Comparison of ENCODE assay signal across 8 mouse cellular contexts in genomic region chr12:71778137-71778536, GRCm38 (mm10). TPM values are rescaled to one million over a fixed set of nuclear protein-coding genes. Genes with fewer than 3 reads are reported as not detected.
DNase-seq lines count a peak whose midpoint lies in the region; ATAC-seq and TF ChIP-seq lines count a peak whose summit lies in the region.

No protein-coding gene starts in this region.

- H3K36me3 ChIP-seq in kidney, postnatal 0 days (ENCODE audit: insufficient read depth, low read length): no peaks in the 10 kb centered on the region
- no peaks in the 10 kb centered on the region for H3K36me3 ChIP-seq in forebrain, embryonic 16.5 days (ENCODE audit: control insufficient read depth, insufficient read depth)
- no peaks in the 10 kb centered on the region for H3K36me3 ChIP-seq in hindbrain, embryonic 16.5 days (ENCODE audit: control insufficient read depth, insufficient read depth, low read length)
- no peaks in the 10 kb centered on the region for H3K36me3 ChIP-seq in limb, embryonic 15.5 days

- H3K4me1 ChIP-seq in kidney, postnatal 0 days (replicated peaks; ENCODE audit: insufficient read depth, low read length): peaks cover 8% of the 10 kb centered on the region; the same call in 1 of the 2 replicates
- no peaks in the 10 kb centered on the region for H3K4me1 ChIP-seq in forebrain, embryonic 16.5 days (replicated peaks; ENCODE audit: control insufficient read depth, insufficient read depth, low read length)
- peaks cover 6% of the 10 kb centered on the region for H3K4me1 ChIP-seq in hindbrain, embryonic 16.5 days (ENCODE audit: control insufficient read depth, insufficient read depth, low read depth, low read length)
- peaks cover 10% of the 10 kb centered on the region for H3K4me1 ChIP-seq in limb, embryonic 15.5 days

- H3K9me3 ChIP-seq in kidney, postnatal 0 days (replicated peaks; ENCODE audit: low read length): no peaks in the 10 kb centered on the region
- H3K9me3 ChIP-seq in forebrain, embryonic 16.5 days (ENCODE audit: control insufficient read depth, low read length): no peaks in the 10 kb centered on the region
- no peaks in the 10 kb centered on the region for H3K9me3 ChIP-seq in hindbrain, embryonic 16.5 days (ENCODE audit: control insufficient read depth, low read length)
- no peaks in the 10 kb centered on the region for H3K9me3 ChIP-seq in limb, embryonic 15.5 days

- H3K9ac ChIP-seq in kidney, postnatal 0 days (ENCODE audit: low read depth, low read length): no peak overlapping the region
- H3K9ac ChIP-seq in forebrain, embryonic 16.5 days (replicated peaks; ENCODE audit: low read depth, low read length): no peak overlapping the region
- H3K9ac ChIP-seq in hindbrain, embryonic 16.5 days (ENCODE audit: low read depth, low read length): 0 out of 2 replicates have a peak overlapping the region, but pooled peaks have one; percentile 23
- no peak overlapping the region for H3K9ac ChIP-seq in limb, embryonic 15.5 days

- no peak overlapping the region for H3K27ac ChIP-seq in kidney, postnatal 0 days
- H3K27ac ChIP-seq in forebrain, embryonic 16.5 days (ENCODE audit: low read length): no peak overlapping the region
- H3K27ac ChIP-seq in hindbrain, embryonic 16.5 days (ENCODE audit: low read depth, low read length): no peak overlapping the region
- H3K27ac ChIP-seq in limb, embryonic 15.5 days: no peak overlapping the region

- no peak overlapping the region for H3K4me3 ChIP-seq in kidney, postnatal 0 days (replicated peaks; ENCODE audit: low read depth, low read length)
- peak overlapping the region; percentile 16; the same call in 1 of the 2 replicates for H3K4me3 ChIP-seq in forebrain, embryonic 16.5 days (replicated peaks; ENCODE audit: low read length)
- H3K4me3 ChIP-seq in hindbrain, embryonic 16.5 days (ENCODE audit: low read length): peak overlapping the region; percentile 26
- H3K4me3 ChIP-seq in limb, embryonic 15.5 days: no peak overlapping the region

- 37% methylated on average over 14 of the region's 14 CpGs for WGBS in kidney, postnatal 0 days
- 40% methylated on average over 14 of the region's 14 CpGs for WGBS in forebrain, embryonic 16.5 days
- 24% methylated on average over 14 of the region's 14 CpGs for WGBS in hindbrain, embryonic 16.5 days
- 33% methylated on average over 14 of the region's 14 CpGs for WGBS in limb, embryonic 15.5 days

- H3K4me2 ChIP-seq in kidney, postnatal 0 days (ENCODE audit: low read length): peak overlapping the region; percentile 10; the same call in 1 of the 2 replicates
- peak overlapping the region; percentile 36 for H3K4me2 ChIP-seq in forebrain, embryonic 16.5 days (ENCODE audit: low read length)
- H3K4me2 ChIP-seq in hindbrain, embryonic 16.5 days (ENCODE audit: low read length): peak overlapping the region; percentile 59
- peak overlapping the region; percentile 25 for H3K4me2 ChIP-seq in limb, embryonic 15.5 days

- H3K27me3 ChIP-seq in kidney, postnatal 0 days (ENCODE audit: insufficient read depth, low read length): no peaks in the 10 kb centered on the region
- no peaks in the 10 kb centered on the region for H3K27me3 ChIP-seq in forebrain, embryonic 16.5 days (replicated peaks; ENCODE audit: control insufficient read depth, insufficient read depth, low read length)
- H3K27me3 ChIP-seq in hindbrain, embryonic 16.5 days (replicated peaks; ENCODE audit: control insufficient read depth, insufficient read depth, low read length): no peaks in the 10 kb centered on the region
- H3K27me3 ChIP-seq in limb, embryonic 15.5 days: no peaks in the 10 kb centered on the region

- peak; percentile 30 for DNase-seq in kidney, postnatal 0 days (ENCODE audit: low spot score)
- DNase-seq in kidney, postnatal 25 days: no peak
- DNase-seq in retina, postnatal 1 day: peak; percentile 81
- no peak for DNase-seq in thymus, postnatal 4 days
- DNase-seq in urinary bladder, adult 18-20 months (ENCODE audit: low spot score in 2 of 2): no peak

- no peak; the same call in 1 of the 2 replicates for ATAC-seq in kidney, postnatal 0 days (replicated peaks; ENCODE audit: low FRiP score, low read depth)
- ATAC-seq in forebrain, embryonic 16.5 days: peak; percentile 61
- ATAC-seq in hindbrain, embryonic 16.5 days: 0 out of 2 replicates have a peak, but pooled peaks have one; percentile 45
- no peak for ATAC-seq in limb, embryonic 15.5 days (ENCODE audit: insufficient number of reproducible peaks, low FRiP score, low TSS enrichment, low read depth)

- no peak for TF ChIP-seq CTCF in kidney, postnatal 0 days (IDR thresholded peaks at IDR 0.05; ENCODE audit: low read depth)

RNA-seq across cellular contexts. Expression of gene Daam1, which starts 52.7 kb away (rescaled TPM):
- 5.0 and 5.6 TPM in 2 replicates for polyA plus RNA-seq in kidney, postnatal 0 days (2015; fragmentation: Nextera tagmentation; extraction: Ambion mirVana)
- 28.1 and 29.7 TPM in 2 replicates for polyA plus RNA-seq in forebrain, embryonic 16.5 days (2015; fragmentation: Nextera tagmentation; extraction: Ambion mirVana)
- polyA plus RNA-seq in hindbrain, embryonic 16.5 days (2015; fragmentation: Nextera tagmentation; extraction: Ambion mirVana): 26.6 and 28.4 TPM in 2 replicates
- 8.3 and 10.5 TPM in 2 replicates for polyA plus RNA-seq in limb, embryonic 15.5 days (2015; fragmentation: Nextera tagmentation; extraction: Ambion mirVana)

Comparison
In these comparisons a context has a peak if more than half of its experiments do, and no peak if none do; other contexts are left out.
1. DNase-seq: peak in kidney, postnatal 0 days (single experiment) and retina, postnatal 1 day (single experiment); none in kidney, postnatal 25 days (0 of 2), thymus, postnatal 4 days (single experiment) and urinary bladder, adult 18-20 months (0 of 2).
2. ATAC-seq: peak in forebrain, embryonic 16.5 days (single experiment) and hindbrain, embryonic 16.5 days (single experiment); none in kidney, postnatal 0 days (single experiment) and limb, embryonic 15.5 days (single experiment).
3. H3K4me3 ChIP-seq: peak in forebrain, embryonic 16.5 days (single experiment) and hindbrain, embryonic 16.5 days (single experiment); none in kidney, postnatal 0 days (single experiment) and limb, embryonic 15.5 days (single experiment).
4. Peak in every context shown above with its lines, with median percentiles within 50 percentile points of each other: H3K4me2 ChIP-seq.